Mouse (Mus musculus): ENCODE results near the gene Cacna2d2. TPM values are rescaled to one million over a fixed set of nuclear protein-coding genes. Genes with fewer than 3 reads are reported as not detected.

The Cacna2d2 gene
- polyA plus RNA-seq, 1 experiment from 2014 or later, result not detected

DNA sequence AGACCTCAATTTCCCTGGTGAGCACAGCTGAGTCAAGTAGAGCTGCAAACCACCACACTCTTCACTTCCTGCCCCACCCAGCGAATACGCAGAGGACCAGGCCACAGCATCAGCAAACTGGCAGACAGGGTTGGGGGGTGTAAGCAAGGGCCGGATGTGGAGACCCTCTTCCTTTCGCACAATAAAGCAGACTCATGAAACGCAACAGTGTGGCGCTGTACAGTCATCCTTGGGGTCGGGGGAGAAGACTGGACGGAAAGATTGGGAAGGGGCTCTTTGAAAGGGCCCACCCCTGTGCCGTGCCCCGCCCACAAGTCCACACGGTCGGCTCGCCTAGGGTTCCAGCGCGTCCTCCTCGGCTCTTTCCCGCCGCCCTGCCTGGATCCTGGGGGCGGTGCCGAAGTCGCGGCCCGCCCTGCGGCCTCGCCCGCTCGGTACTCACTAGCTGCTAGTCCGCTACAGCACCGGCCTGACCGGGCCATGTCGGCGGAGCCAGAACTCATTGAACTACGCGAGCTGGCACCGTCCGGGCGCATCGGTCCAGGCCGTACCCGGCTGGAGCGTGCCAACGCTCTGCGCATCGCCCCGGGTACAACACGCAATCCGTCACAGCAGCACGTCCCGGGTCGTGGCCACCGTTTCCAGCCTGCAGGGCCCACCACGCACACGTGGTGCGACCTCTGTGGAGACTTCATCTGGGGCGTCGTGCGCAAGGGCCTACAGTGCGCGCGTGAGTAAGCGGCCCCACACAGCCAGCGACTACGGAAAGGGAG is 151.9 kb downstream of the Cacna2d2 start, which contains the start of gene Rassf1:
TSS of gene Rassf1 (plus strand) at position 439 of the 773 bp plus-strand sequence.
- peak; percentile 48 for ATAC-seq (ENCODE audit: insufficient read depth)
- under 1% methylated on average over 63 of the region's 63 CpGs for WGBS

DNA sequence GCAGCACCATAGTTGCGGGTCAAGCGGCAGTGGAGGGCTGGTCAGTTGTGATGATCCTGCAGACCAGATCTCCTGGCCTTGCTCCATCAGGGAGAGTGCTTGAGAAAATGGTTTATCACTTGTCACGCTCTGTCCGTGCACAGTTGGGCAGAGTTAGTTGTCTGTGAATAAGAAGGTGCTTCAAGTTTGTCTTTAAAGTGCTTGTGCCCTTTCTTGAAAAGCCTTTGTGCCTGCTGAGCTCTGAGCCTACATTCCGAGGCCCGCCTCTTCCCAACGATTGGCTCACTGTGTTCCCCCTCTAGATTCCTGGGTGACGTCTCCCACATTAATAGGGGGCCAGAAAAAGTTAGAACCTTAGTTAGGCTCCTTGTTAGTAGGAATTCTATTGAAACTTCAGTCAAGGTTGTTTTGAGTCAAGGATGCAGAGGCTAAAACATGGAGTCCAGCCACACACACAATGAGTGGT is 152.5 kb downstream of the Cacna2d2 start:
- peak; percentile 71 for DNase-seq
- 4% methylated on average over 8 of the region's 8 CpGs for WGBS
- no peak for ATAC-seq (ENCODE audit: insufficient read depth)
- Histone ChIP-seq H3K27ac (ENCODE audit: low read depth) (peak overlapping the region; percentile 82), H3K4me2 (peak overlapping the region; percentile 97), H3K9ac (peak overlapping the region; percentile 75), H3K4me1 (ENCODE audit: insufficient read depth) (peaks cover 35% of the 10 kb centered on the region), H3K4me3 (ENCODE audit: low read depth, low read length) (peak overlapping the region; percentile 60), H3K36me3 (ENCODE audit: insufficient read depth) (peaks cover 8% of the 10 kb centered on the region; the same call in 1 of the 2 replicates), H3K9me3 (ENCODE audit: low read depth, low read length) (no peaks in the 10 kb centered on the region), H3K27me3 (ENCODE audit: insufficient read depth, low read length) (no peaks in the 10 kb centered on the region)
- no peak for TF ChIP-seq CTCF (IDR thresholded peaks at IDR 0.05; ENCODE audit: low read depth)

More for the DNA sequence above, 151.9 kb downstream of the Cacna2d2 start, which contains the start of gene Rassf1:
- H3K36me3 ChIP-seq (ENCODE audit: insufficient read depth), result 0 out of 2 replicates have a peak, but pooled peaks cover 2% of the 10 kb centered on the region
- H3K27ac ChIP-seq (ENCODE audit: low read depth), result peak within 1 kb of the TSS; percentile 82
- no peaks in the 10 kb centered on the region for H3K9me3 ChIP-seq (ENCODE audit: low read depth, low read length)
- H3K4me1 ChIP-seq (ENCODE audit: insufficient read depth), result peaks cover 32% of the 10 kb centered on the region
- DNase-seq, result peak; percentile 89
- H3K4me3 ChIP-seq (ENCODE audit: low read depth, low read length), result peak within 1 kb of the TSS; percentile 60
- H3K27me3 ChIP-seq (ENCODE audit: insufficient read depth, low read length), result no peaks in the 10 kb centered on the region
- H3K4me2 ChIP-seq, result peak within 1 kb of the TSS; percentile 97
- H3K9ac ChIP-seq, result peak within 1 kb of the TSS; percentile 75
- TF ChIP-seq CTCF (IDR thresholded peaks at IDR 0.05; ENCODE audit: low read depth), result no peak

DNA sequence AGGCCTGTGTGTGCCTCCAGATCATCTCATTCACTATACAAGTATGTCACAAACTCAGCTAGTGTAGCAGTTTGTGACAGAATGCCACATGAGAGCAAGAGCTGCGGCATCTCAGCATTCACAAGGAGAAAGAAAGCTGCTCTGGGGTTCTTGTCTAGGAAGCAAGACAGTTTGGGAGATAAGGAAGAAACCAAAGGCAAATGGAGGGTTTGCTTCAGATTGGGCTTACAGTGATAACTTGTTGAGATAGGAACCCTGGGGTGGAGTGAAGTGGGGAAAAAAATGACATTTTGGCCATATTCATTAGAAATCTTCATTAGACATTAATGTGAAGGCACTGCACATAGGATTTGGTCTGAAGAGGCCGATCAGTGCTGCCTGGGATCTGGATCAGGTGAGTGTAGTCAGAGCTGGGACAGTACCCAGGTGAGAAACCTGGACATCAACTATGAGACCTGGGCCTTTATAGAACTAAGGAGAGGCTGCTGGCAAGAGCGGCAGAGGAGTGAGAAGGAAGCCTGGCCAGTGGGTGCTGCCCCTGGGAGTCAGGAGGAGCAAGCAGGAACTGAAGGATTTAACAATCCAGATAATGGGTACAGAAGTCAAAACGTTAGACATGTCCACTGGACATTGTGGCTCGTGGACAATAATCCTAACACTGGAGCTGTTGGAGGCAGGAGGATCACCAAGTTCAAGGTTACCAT is 153.4 kb downstream of the Cacna2d2 start:
- ATAC-seq (ENCODE audit: insufficient read depth), result no peak
- Histone ChIP-seq H3K9me3 (ENCODE audit: low read depth, low read length) (no peaks in the 10 kb centered on the region), H3K27me3 (ENCODE audit: insufficient read depth, low read length) (no peaks in the 10 kb centered on the region), H3K9ac (peak overlapping the region; percentile 75), H3K4me3 (ENCODE audit: low read depth, low read length) (peak overlapping the region; percentile 68), H3K4me1 (ENCODE audit: insufficient read depth) (peaks cover 30% of the 10 kb centered on the region), H3K27ac (ENCODE audit: low read depth) (peak overlapping the region; percentile 26; the same call in 1 of the 2 replicates), H3K36me3 (ENCODE audit: insufficient read depth) (peaks cover 17% of the 10 kb centered on the region), H3K4me2 (peak overlapping the region; percentile 97)
- 72% methylated on average over 5 of the region's 5 CpGs for WGBS
- DNase-seq, result no peak
- TF ChIP-seq CTCF (IDR thresholded peaks at IDR 0.05; ENCODE audit: low read depth), result no peak

DNA sequence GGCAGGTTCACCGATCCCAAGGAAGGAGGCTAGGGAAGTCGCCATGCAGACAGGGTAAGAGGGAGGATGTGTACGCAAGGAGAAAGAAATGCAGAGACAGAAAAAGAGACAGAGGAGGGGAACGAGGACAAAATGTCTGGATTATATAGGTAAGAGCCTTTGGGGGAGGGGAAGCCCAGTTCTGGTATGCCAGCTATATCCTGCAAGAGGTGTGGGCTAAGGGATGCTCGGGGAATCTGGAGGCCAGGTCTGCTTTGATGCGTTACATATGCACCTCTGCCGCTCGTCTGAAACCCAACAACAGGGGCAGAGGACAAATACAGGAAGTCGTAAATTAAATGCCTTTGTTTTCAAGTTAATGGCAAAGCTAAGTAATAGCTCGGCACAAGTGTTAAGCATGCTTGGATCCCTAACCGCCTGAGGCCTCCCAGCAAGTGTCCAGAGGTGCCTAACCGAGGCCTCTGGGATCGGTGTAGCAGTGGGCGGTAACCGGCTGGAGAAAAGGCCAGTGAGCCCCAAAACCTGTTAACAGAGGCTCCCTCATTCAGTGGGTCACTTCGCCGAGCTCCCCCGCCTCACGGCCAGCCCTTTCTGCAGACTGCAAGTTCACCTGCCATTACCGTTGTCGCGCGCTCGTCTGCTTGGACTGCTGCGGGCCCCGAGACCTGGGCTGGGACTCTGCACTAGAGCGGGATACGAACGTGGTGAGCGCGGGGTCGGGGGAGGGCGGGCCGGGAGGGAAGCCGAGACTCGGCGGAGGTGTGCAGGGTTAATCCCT is 154.3 kb downstream of the Cacna2d2 start:
- peaks cover 30% of the 10 kb centered on the region for H3K4me1 ChIP-seq (ENCODE audit: insufficient read depth)
- ATAC-seq (ENCODE audit: insufficient read depth) (peak; percentile 46), DNase-seq (no peak)

DNA sequence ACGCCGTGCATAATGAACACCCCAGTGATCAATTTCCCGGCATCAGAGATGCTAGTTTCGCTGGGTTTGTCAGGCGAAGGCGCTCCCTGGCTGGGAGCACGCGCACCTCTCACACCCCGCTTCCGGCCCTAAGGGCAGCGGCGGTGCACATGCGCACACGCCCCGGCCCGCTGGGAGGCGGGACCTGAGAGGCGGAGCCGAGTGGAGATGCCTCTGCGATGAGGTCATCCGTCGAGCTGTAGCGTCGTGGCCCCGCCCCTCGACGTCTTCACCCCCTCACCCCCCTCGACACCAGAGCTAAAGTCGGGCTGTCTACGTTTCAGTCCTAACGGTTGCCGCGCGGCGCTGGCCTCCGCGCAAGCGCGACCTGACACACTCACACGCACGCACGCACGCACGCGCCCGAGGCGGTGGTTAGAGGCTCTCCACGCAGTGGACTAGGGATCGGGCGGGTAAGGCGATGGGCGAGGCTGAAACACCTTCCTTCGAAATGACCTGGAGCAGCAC is 155.0 kb downstream of the Cacna2d2 start:
- Histone ChIP-seq H3K27ac (ENCODE audit: low read depth) (peak overlapping the region; percentile 98), H3K36me3 (ENCODE audit: insufficient read depth) (peaks cover 32% of the 10 kb centered on the region), H3K9ac (peak overlapping the region; percentile 76), H3K4me3 (ENCODE audit: low read depth, low read length) (peak overlapping the region; percentile 68), H3K27me3 (ENCODE audit: insufficient read depth, low read length) (no peaks in the 10 kb centered on the region), H3K9me3 (ENCODE audit: low read depth, low read length) (no peaks in the 10 kb centered on the region), H3K4me2 (peak overlapping the region; percentile 97), H3K4me1 (ENCODE audit: insufficient read depth) (peaks cover 30% of the 10 kb centered on the region)
- DNase-seq, result peak; percentile 99
- under 1% methylated on average over 53 of the region's 53 CpGs for WGBS
- TF ChIP-seq CTCF (IDR thresholded peaks at IDR 0.05; ENCODE audit: low read depth), result peak; percentile 35
- peak; percentile 89 for ATAC-seq (ENCODE audit: insufficient read depth)

More for the DNA sequence above, 154.3 kb downstream of the Cacna2d2 start:
- Histone ChIP-seq H3K27me3 (ENCODE audit: insufficient read depth, low read length) (no peaks in the 10 kb centered on the region), H3K4me2 (peak overlapping the region; percentile 97), H3K27ac (ENCODE audit: low read depth) (peak overlapping the region; percentile 98), H3K36me3 (ENCODE audit: insufficient read depth) (peaks cover 26% of the 10 kb centered on the region), H3K9me3 (ENCODE audit: low read depth, low read length) (no peaks in the 10 kb centered on the region), H3K9ac (peak overlapping the region; percentile 69), H3K4me3 (ENCODE audit: low read depth, low read length) (peak overlapping the region; percentile 68)
- 5% methylated on average over 37 of the region's 37 CpGs for WGBS
- no peak for TF ChIP-seq CTCF (IDR thresholded peaks at IDR 0.05; ENCODE audit: low read depth)

DNA sequence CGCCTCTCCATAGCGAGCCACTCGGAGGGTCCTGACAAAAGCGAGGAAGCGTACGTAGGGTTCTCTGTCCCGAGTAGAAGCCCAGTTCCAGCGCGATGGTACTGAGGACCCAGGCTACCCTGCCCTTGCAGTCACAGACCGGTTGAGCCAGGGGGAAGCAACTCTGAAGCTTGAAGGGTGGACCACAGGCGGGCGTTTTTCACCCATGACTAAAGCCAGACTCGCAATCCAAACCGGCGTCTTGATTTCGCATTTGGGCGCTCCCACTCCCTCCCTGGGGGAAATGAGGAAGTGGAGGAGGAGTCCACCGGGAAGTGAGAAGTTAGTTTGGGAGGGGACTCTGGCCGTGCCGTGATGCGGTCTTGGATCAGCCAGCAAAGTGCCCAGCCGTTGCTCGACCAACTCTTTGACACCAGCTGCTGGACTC is 155.6 kb downstream of the Cacna2d2 start:
- under 1% methylated on average over 23 of the region's 23 CpGs for WGBS
- Histone ChIP-seq H3K27me3 (ENCODE audit: insufficient read depth, low read length) (no peaks in the 10 kb centered on the region), H3K4me2 (peak overlapping the region; percentile 97), H3K36me3 (ENCODE audit: insufficient read depth) (peaks cover 39% of the 10 kb centered on the region), H3K9me3 (ENCODE audit: low read depth, low read length) (no peaks in the 10 kb centered on the region), H3K4me1 (ENCODE audit: insufficient read depth) (peaks cover 30% of the 10 kb centered on the region), H3K4me3 (ENCODE audit: low read depth, low read length) (peak overlapping the region; percentile 68), H3K27ac (ENCODE audit: low read depth) (peak overlapping the region; percentile 98), H3K9ac (peak overlapping the region; percentile 76)
- TF ChIP-seq CTCF (IDR thresholded peaks at IDR 0.05; ENCODE audit: low read depth), result no peak
- ATAC-seq (ENCODE audit: insufficient read depth) (peak; percentile 12), DNase-seq (peak; percentile 79)
